Mouse (Mus musculus): Measurements from ENCODE around the gene Pgm2.

Pgm2 gene

GRCm38 (mm10) chr5:64075506-64075905 is 17.2 kb upstream of the Pgm2 start:
- peak in 1 of 2 experiments; percentile 23 for DNase-seq (ENCODE audit: low spot score in 2 of 2)

- no peak for DNase-seq (ENCODE audit: low spot score in 2 of 2)
These were observed 15.4 kb upstream of the Pgm2 start for GRCm38 (mm10) chr5:64077353-64077752.

GRCm38 (mm10) chr5:64078740-64079461 is 13.8 kb upstream of the Pgm2 start:
- no peak for DNase-seq (ENCODE audit: low spot score in 2 of 2)

GRCm38 (mm10) chr5:64079462-64079817 is 13.3 kb upstream of the Pgm2 start:
- no peak for DNase-seq (ENCODE audit: low spot score in 2 of 2)

- no peak for DNase-seq (ENCODE audit: low spot score in 2 of 2)
These were observed 9.0 kb upstream of the Pgm2 start for GRCm38 (mm10) chr5:64083447-64084359.

- DNase-seq (ENCODE audit: low spot score in 2 of 2), result no peak
These were observed 7.3 kb upstream of the Pgm2 start for GRCm38 (mm10) chr5:64085405-64085804.

- DNase-seq (ENCODE audit: low spot score in 2 of 2), result no peak
These were observed 4.0 kb upstream of the Pgm2 start for GRCm38 (mm10) chr5:64088740-64089139.

- no peak for DNase-seq (ENCODE audit: low spot score in 2 of 2)
These were observed 660 bp downstream of the Pgm2 start for GRCm38 (mm10) chr5:64093349-64093871.

- no peak for DNase-seq (ENCODE audit: low spot score in 2 of 2)
These were observed 2.7 kb downstream of the Pgm2 start for GRCm38 (mm10) chr5:64095342-64095993.

GRCm38 (mm10) chr5:64101993-64102716 is 9.4 kb downstream of the Pgm2 start:
- no peak for DNase-seq (ENCODE audit: low spot score in 2 of 2)

GRCm38 (mm10) chr5:64102717-64103075 is 9.9 kb downstream of the Pgm2 start:
- no peak for DNase-seq (ENCODE audit: low spot score in 2 of 2)

GRCm38 (mm10) chr5:64107596-64108289 is 15.0 kb downstream of the Pgm2 start:
- no peak for DNase-seq (ENCODE audit: low spot score in 2 of 2)

GRCm38 (mm10) chr5:64109217-64109616 is 16.5 kb downstream of the Pgm2 start:
- DNase-seq (ENCODE audit: low spot score in 2 of 2), result no peak

GRCm38 (mm10) chr5:64112360-64112759 is 19.6 kb downstream of the Pgm2 start:
- DNase-seq (ENCODE audit: low spot score in 2 of 2), result no peak

- no peak for DNase-seq (ENCODE audit: low spot score in 2 of 2)
These were observed 21.5 kb downstream of the Pgm2 start for GRCm38 (mm10) chr5:64114210-64114609.

GRCm38 (mm10) chr5:64117191-64117590 is 24.4 kb downstream of the Pgm2 start:
- DNase-seq (ENCODE audit: low spot score in 2 of 2), result no peak

GRCm38 (mm10) chr5:64125783-64126182 is 33.0 kb downstream of the Pgm2 start:
- no peak for DNase-seq (ENCODE audit: low spot score in 2 of 2)

GRCm38 (mm10) chr5:64131550-64131949 is 38.8 kb downstream of the Pgm2 start:
- DNase-seq (ENCODE audit: low spot score in 2 of 2), result no peak

GRCm38 (mm10) chr5:64133901-64134300 is 41.2 kb downstream of the Pgm2 start:
- DNase-seq (ENCODE audit: low spot score in 2 of 2), result no peak

- DNase-seq (ENCODE audit: low spot score in 2 of 2), result no peak
These were observed 43.6 kb downstream of the Pgm2 start for GRCm38 (mm10) chr5:64136325-64136724.

GRCm38 (mm10) chr5:64140202-64140601 is 47.5 kb downstream of the Pgm2 start:
- DNase-seq (ENCODE audit: low spot score in 2 of 2), result no peak
